10 mouse cellular contexts compared by ENCODE assay signal in genomic region chr9:63881261-63881563, GRCm38 (mm10).
DNase-seq lines count a peak whose midpoint lies in the region; ATAC-seq and TF ChIP-seq lines count a peak whose summit lies in the region.
"Had no signal": no experiment of that assay in that cellular context is flagged by ENCODE, and none has a peak within 500 bp of the region (broad histone marks: within the 10 kb centered on the region; RNA-seq: fewer than 3 reads in every experiment).

No protein-coding gene starts in this region.

- 0 out of 2 replicates have a peak, but pooled peaks have one; percentile 24 for TF ChIP-seq EP300 in ES-Bruce4 (IDR thresholded peaks at IDR 0.05; ENCODE audit: insufficient read depth, low read depth, low read length)

- TF ChIP-seq POLR2A in ES-Bruce4 (IDR thresholded peaks at IDR 0.05; ENCODE audit: insufficient read depth, low read length) = no peak

- TF ChIP-seq CTCF in layer of hippocampus, adult 2 months (conservative IDR thresholded peaks at IDR 0.05) = no peak
- TF ChIP-seq CTCF in ES-Bruce4 (IDR thresholded peaks at IDR 0.05; ENCODE audit: low read depth, low read length) = no peak

- WGBS in forebrain, embryonic 12.5 days = 52% methylated on average over 4 of the region's 4 CpGs
- WGBS in liver, embryonic 15.5 days (ENCODE audit: insufficient replicate concordance) = 57% methylated on average over 4 of the region's 4 CpGs

- no peaks in the 10 kb centered on the region for H3K27me3 ChIP-seq in ES-Bruce4 (ENCODE audit: control insufficient read depth, insufficient read depth, low read length, poor library complexity, severe bottlenecking)
- peaks cover 7% of the 10 kb centered on the region; the same call in 1 of the 2 replicates for H3K27me3 ChIP-seq in forebrain, embryonic 12.5 days
- no peaks in the 10 kb centered on the region for H3K27me3 ChIP-seq in liver, embryonic 15.5 days

- peak overlapping the region; percentile 42 for H3K4me3 ChIP-seq in layer of hippocampus, adult 2 months
- no peak overlapping the region for H3K4me3 ChIP-seq in ES-Bruce4 (ENCODE audit: low read depth, low read length)
- no peak overlapping the region for H3K4me3 ChIP-seq in forebrain, embryonic 12.5 days (replicated peaks)
- H3K4me3 ChIP-seq in liver, embryonic 15.5 days (replicated peaks) = no peak overlapping the region
- H3K4me3 ChIP-seq: intestine, embryonic 15.5 days had no signal

- peak overlapping the region; percentile 54; the same call in 1 of the 2 replicates for H3K4me2 ChIP-seq in forebrain, embryonic 12.5 days
- H3K4me2 ChIP-seq in liver, embryonic 15.5 days = peak overlapping the region; percentile 48; the same call in 1 of the 2 replicates

- no peak for DNase-seq in layer of hippocampus, adult 2 months (ENCODE audit: low spot score in 2 of 2)
- DNase-seq in layer of hippocampus, adult 8-10 months (ENCODE audit: low spot score in 2 of 2) = no peak
- DNase-seq in natural killer cell, adult 2 months (ENCODE audit: low spot score in 2 of 2) = no peak
- DNase-seq in kidney, adult 9 months = no peak
- no peak for DNase-seq in urinary bladder, postnatal 4 days (ENCODE audit: low spot score in 2 of 2)
- DNase-seq: thymus, postnatal 25 days had no signal

- no peak overlapping the region for H3K9ac ChIP-seq in ES-Bruce4 (ENCODE audit: low read depth, poor library complexity, severe bottlenecking)
- no peak overlapping the region for H3K9ac ChIP-seq in forebrain, embryonic 12.5 days
- H3K9ac ChIP-seq in liver, embryonic 15.5 days = no peak overlapping the region
- H3K9ac ChIP-seq: intestine, embryonic 15.5 days had no signal

- no peaks in the 10 kb centered on the region for H3K36me3 ChIP-seq in ES-Bruce4 (ENCODE audit: control insufficient read depth, insufficient read depth, low read length, poor library complexity, severe bottlenecking)
- no peaks in the 10 kb centered on the region for H3K36me3 ChIP-seq in forebrain, embryonic 12.5 days (replicated peaks)
- H3K36me3 ChIP-seq in liver, embryonic 15.5 days (replicated peaks) = no peaks in the 10 kb centered on the region
- H3K36me3 ChIP-seq: intestine, embryonic 15.5 days had no signal

- no peaks in the 10 kb centered on the region for H3K9me3 ChIP-seq in ES-Bruce4 (replicated peaks; ENCODE audit: control insufficient read depth, insufficient read depth, low read length, poor library complexity, severe bottlenecking)
- H3K9me3 ChIP-seq in forebrain, embryonic 12.5 days = no peaks in the 10 kb centered on the region
- no peaks in the 10 kb centered on the region for H3K9me3 ChIP-seq in liver, embryonic 15.5 days (replicated peaks)

- H3K27ac ChIP-seq in layer of hippocampus, adult 2 months = no peak overlapping the region; the same call in 1 of the 2 replicates
- H3K27ac ChIP-seq in ES-Bruce4 (ENCODE audit: insufficient read depth, low read length) = no peak overlapping the region
- peak overlapping the region; percentile 21; the same call in 1 of the 2 replicates for H3K27ac ChIP-seq in forebrain, embryonic 12.5 days
- no peak overlapping the region for H3K27ac ChIP-seq in liver, embryonic 15.5 days (replicated peaks)
- H3K27ac ChIP-seq: intestine, embryonic 15.5 days had no signal

- ATAC-seq in forebrain, embryonic 12.5 days (ENCODE audit: low FRiP score) = no peak; the same call in 1 of the 2 replicates
- ATAC-seq in liver, embryonic 15.5 days (ENCODE audit: insufficient read depth) = no peak
- ATAC-seq: intestine, embryonic 15.5 days had no signal

- peaks cover 8% of the 10 kb centered on the region for H3K4me1 ChIP-seq in ES-Bruce4 (ENCODE audit: control insufficient read depth, insufficient read depth, low read length)
- H3K4me1 ChIP-seq in forebrain, embryonic 12.5 days = peaks cover 36% of the 10 kb centered on the region
- peaks cover 10% of the 10 kb centered on the region; the same call in 1 of the 2 replicates for H3K4me1 ChIP-seq in liver, embryonic 15.5 days (replicated peaks)
